Mouse (Mus musculus) CH12.LX (cell line): ENCODE data around the gene Wnt1. TPM values are rescaled to one million over a fixed set of nuclear protein-coding genes. Genes with fewer than 3 reads are reported as not detected.

Experiments
- DNase-seq: peaks from one replicate; pipeline ENCODE4 v3.0.0-alpha.2; 2013; ENCODE audit errors: extremely low read depth
- H3K27ac ChIP-seq: 2 replicates; pipeline ENCODE4 v1.5.1; 2012; ENCODE audit warnings: low read depth, mild to moderate bottlenecking, control low read depth, moderate library complexity; ENCODE audit not compliant: insufficient read depth
- H3K27me3 ChIP-seq: replicated peaks from 2 replicates; pipeline ENCODE3; 2012; ENCODE audit warnings: inconsistent platforms
- H3K36me3 ChIP-seq, 2 experiments: replicated peaks in 1 of 2; 2 replicates each; pipeline versions ENCODE3 to v1.6.1; 2012; ENCODE audit warnings: inconsistent platforms in 1 of 2, low read length in 1 of 2, mild to moderate bottlenecking in 1 of 2, mixed read lengths in 1 of 2, moderate library complexity in 1 of 2; ENCODE audit not compliant: control insufficient read depth in 1 of 2, insufficient read depth in 1 of 2
- H3K4me1 ChIP-seq, 2 experiments: 2 replicates each; pipeline ENCODE4 v1.6.1; 2012; ENCODE audit warnings: inconsistent platforms in 1 of 2, moderate library complexity in 1 of 2; ENCODE audit not compliant: insufficient read depth in 2 of 2, control insufficient read depth in 1 of 2
- H3K4me2 ChIP-seq: 2 replicates; pipeline ENCODE4 v1.6.1; 2012; ENCODE audit warnings: low read depth, mild to moderate bottlenecking, control low read depth; ENCODE audit not compliant: poor library complexity, insufficient read depth, severe bottlenecking
- H3K4me3 ChIP-seq, 3 experiments: fragments of 150-350 bp in 1 of 3; sonication (generic) in 1 of 3; replicated peaks in 1 of 3; 2 replicates each; pipeline versions ENCODE3 to v1.5.1; 2011 to 2012; ENCODE audit warnings: low read depth in 2 of 3, low read length in 2 of 3, mild to moderate bottlenecking in 2 of 3, moderate library complexity in 2 of 3, control low read depth in 1 of 3, improper control_type of control experiment in 1 of 3, inconsistent platforms in 1 of 3, mixed read lengths in 1 of 3; ENCODE audit not compliant: poor library complexity in 1 of 3
- H3K79me2 ChIP-seq: replicated peaks from 2 replicates; pipeline ENCODE4 v1.6.1; 2012; ENCODE audit warnings: mild to moderate bottlenecking, moderate library complexity; ENCODE audit not compliant: control insufficient read depth, poor library complexity, insufficient read depth, severe bottlenecking; ENCODE audit errors: extremely low read depth
- H3K9ac ChIP-seq: 2 replicates; pipeline ENCODE4 v1.6.1; 2012; ENCODE audit warnings: low read depth, mild to moderate bottlenecking, control low read depth, moderate library complexity; ENCODE audit not compliant: insufficient read depth
- H3K9me3 ChIP-seq: replicated peaks from 2 replicates; pipeline ENCODE3; 2012; ENCODE audit warnings: low read length, inconsistent platforms, mixed read lengths
- BHLHE40 ChIP-seq: IDR thresholded peaks from 2 replicates; pipeline ENCODE4 v1.6.1; 2011; ENCODE audit warnings: mild to moderate bottlenecking, low read depth, low read length, improper control_type of control experiment
- CHD1 ChIP-seq: IDR thresholded peaks from 2 replicates; pipeline ENCODE4 v1.6.1; 2012; ENCODE audit warnings: low read depth, low read length, improper control_type of control experiment, inconsistent platforms
- CHD2 ChIP-seq: IDR thresholded peaks from 2 replicates; pipeline ENCODE4 v1.6.1; 2011; ENCODE audit warnings: low read length, improper control_type of control experiment
- CTCF ChIP-seq, 2 experiments: IDR thresholded peaks in 1 of 2; conservative IDR thresholded peaks in 1 of 2; 2 replicates each; pipeline ENCODE4 v1.5.1; 2011 to 2012; ENCODE audit warnings: low read depth in 2 of 2, low read length in 2 of 2, improper control_type of control experiment in 1 of 2, inconsistent platforms in 1 of 2, mild to moderate bottlenecking in 1 of 2, moderate library complexity in 1 of 2
- E2F4 ChIP-seq: IDR thresholded peaks from 2 replicates; pipeline ENCODE4 v1.6.1; 2011; ENCODE audit warnings: low read depth, low read length, improper control_type of control experiment; ENCODE audit not compliant: insufficient replicate concordance
- ELF1 ChIP-seq: IDR thresholded peaks from 2 replicates; pipeline ENCODE4 v1.6.1; 2014; ENCODE audit warnings: low read depth, mild to moderate bottlenecking, inconsistent platforms, low read length, improper control_type of control experiment
- EP300 ChIP-seq: IDR thresholded peaks from 2 replicates; pipeline ENCODE4 v1.6.1; 2011; ENCODE audit warnings: low read length, improper control_type of control experiment
- ETS1 ChIP-seq: conservative IDR thresholded peaks from 2 replicates; pipeline ENCODE4 v1.6.1; 2012; ENCODE audit warnings: low read depth, mild to moderate bottlenecking, inconsistent platforms, low read length, improper control_type of control experiment, moderate library complexity
- GABPA ChIP-seq: IDR thresholded peaks from 2 replicates; pipeline ENCODE4 v1.6.1; 2012; ENCODE audit warnings: low read depth, low read length, improper control_type of control experiment, inconsistent platforms; ENCODE audit not compliant: insufficient replicate concordance
- HCFC1 ChIP-seq: IDR thresholded peaks from 2 replicates; pipeline ENCODE4 v1.6.1; 2012; ENCODE audit warnings: low read depth, mild to moderate bottlenecking, inconsistent platforms, low read length, improper control_type of control experiment
- IRF4 ChIP-seq: IDR thresholded peaks from 2 replicates; pipeline ENCODE4 v1.6.1; 2014; ENCODE audit warnings: low read depth, mild to moderate bottlenecking, inconsistent platforms, low read length, improper control_type of control experiment
- JUN ChIP-seq: IDR thresholded peaks from 2 replicates; pipeline ENCODE4 v1.6.1; 2011; ENCODE audit warnings: low read depth, mild to moderate bottlenecking, low read length, improper control_type of control experiment, moderate library complexity; ENCODE audit not compliant: insufficient read depth
- KAT2A ChIP-seq: IDR thresholded peaks from 2 replicates; pipeline ENCODE4 v1.6.1; 2012; ENCODE audit warnings: low read length, improper control_type of control experiment, inconsistent platforms; ENCODE audit not compliant: insufficient replicate concordance
- MAX ChIP-seq: IDR thresholded peaks from 2 replicates; pipeline ENCODE4 v1.6.1; 2011; ENCODE audit warnings: low read length, improper control_type of control experiment
- MAZ ChIP-seq: IDR thresholded peaks from 2 replicates; pipeline ENCODE4 v1.6.1; 2012; ENCODE audit warnings: low read depth, mild to moderate bottlenecking, inconsistent platforms, low read length, improper control_type of control experiment, moderate library complexity
- MEF2A ChIP-seq: IDR thresholded peaks from 2 replicates; pipeline ENCODE4 v1.6.1; 2014; ENCODE audit warnings: low read depth, mild to moderate bottlenecking, inconsistent platforms, low read length, improper control_type of control experiment, borderline replicate concordance
- MXI1 ChIP-seq: IDR thresholded peaks from 2 replicates; pipeline ENCODE4 v1.6.1; 2011; ENCODE audit warnings: mild to moderate bottlenecking, low read depth, low read length, improper control_type of control experiment
- MYC ChIP-seq: IDR thresholded peaks from 2 replicates; pipeline ENCODE4 v1.6.1; 2011; ENCODE audit warnings: low read depth, mild to moderate bottlenecking, improper control_type of control experiment, low read length
- NELFE ChIP-seq: IDR thresholded peaks from 2 replicates; pipeline ENCODE4 v1.6.1; 2011; ENCODE audit warnings: low read depth, low read length, improper control_type of control experiment
- PAX5 ChIP-seq: IDR thresholded peaks from 2 replicates; pipeline ENCODE4 v1.6.1; 2012; ENCODE audit warnings: low read length, inconsistent platforms, mixed read lengths
- POLR2AphosphoS2 ChIP-seq: IDR thresholded peaks from 2 replicates; pipeline ENCODE4 v1.6.1; 2011; ENCODE audit warnings: low read depth, low read length, improper control_type of control experiment
- RAD21 ChIP-seq: IDR thresholded peaks from 2 replicates; pipeline ENCODE4 v1.6.1; 2011; ENCODE audit warnings: low read depth, mild to moderate bottlenecking, low read length, improper control_type of control experiment, moderate library complexity
- RCOR1 ChIP-seq: conservative IDR thresholded peaks from 2 replicates; pipeline ENCODE4 v1.6.1; 2012; ENCODE audit warnings: low read depth, mild to moderate bottlenecking, inconsistent platforms, low read length, improper control_type of control experiment
- SMC3 ChIP-seq: IDR thresholded peaks from 2 replicates; pipeline ENCODE4 v1.6.1; 2011; ENCODE audit warnings: low read depth, low read length, improper control_type of control experiment
- TBP ChIP-seq: conservative IDR thresholded peaks from 2 replicates; pipeline ENCODE4 v1.6.1; 2011; ENCODE audit warnings: low read depth, low read length, improper control_type of control experiment
- TCF12 ChIP-seq: IDR thresholded peaks from 2 replicates; pipeline ENCODE4 v1.6.1; 2014; ENCODE audit warnings: low read depth, mild to moderate bottlenecking, inconsistent platforms, low read length, improper control_type of control experiment
- UBTF ChIP-seq: IDR thresholded peaks from 2 replicates; pipeline ENCODE4 v1.6.1; 2012; ENCODE audit warnings: low read depth, mild to moderate bottlenecking, inconsistent platforms, low read length, improper control_type of control experiment, moderate library complexity
- ZC3H11A ChIP-seq: IDR thresholded peaks from 2 replicates; pipeline ENCODE4 v1.6.1; 2012; ENCODE audit warnings: low read depth, mild to moderate bottlenecking, inconsistent platforms, low read length, improper control_type of control experiment
- ZNF384 ChIP-seq: IDR thresholded peaks from 2 replicates; pipeline ENCODE4 v1.6.1; 2012; ENCODE audit warnings: low read depth, low read length, improper control_type of control experiment, inconsistent platforms
- dilution Hi-C: fragments of 300-500 bp; cut with MboI; formaldehyde crosslinking; loops from 2 replicates; pipeline ENCODE4 v1.14.3; 2020; ENCODE audit warnings: low sequenced_read_pairs; ENCODE audit not compliant: extremely low pct_unique_long_range_greater_than_20kb, extremely low pct_ligation_motif_present
- in situ Hi-C: fragments of 300-500 bp; cut with MboI; formaldehyde crosslinking; loops from 3 replicates; pipeline ENCODE4 v1.14.3; 2019; ENCODE audit warnings: low sequenced_read_pairs, low pct_ligation_motif_present, low pct_unique_long_range_greater_than_20kb, mixed read lengths
- polyA plus RNA-seq: library from polyadenylated mRNA; unstranded; fragments of >175 nt; gene quantifications from 2 replicates; pipeline ENCODE4 v1.2.1, GENCODE M21; 2012; ENCODE audit warnings: low read depth; ENCODE audit not compliant: insufficient read length
- total RNA-seq, 2 experiments: library from RNA; depleted of rRNA; stranded (reverse); fragments of 300-350 nt in 1 of 2; fragments of >200 nt in 1 of 2; gene quantifications; 2 replicates each; pipeline ENCODE4 v1.2.3; 2012 to 2014

Wnt1 gene
- total and polyA plus RNA-seq, 3 experiments = not detected

DNA sequence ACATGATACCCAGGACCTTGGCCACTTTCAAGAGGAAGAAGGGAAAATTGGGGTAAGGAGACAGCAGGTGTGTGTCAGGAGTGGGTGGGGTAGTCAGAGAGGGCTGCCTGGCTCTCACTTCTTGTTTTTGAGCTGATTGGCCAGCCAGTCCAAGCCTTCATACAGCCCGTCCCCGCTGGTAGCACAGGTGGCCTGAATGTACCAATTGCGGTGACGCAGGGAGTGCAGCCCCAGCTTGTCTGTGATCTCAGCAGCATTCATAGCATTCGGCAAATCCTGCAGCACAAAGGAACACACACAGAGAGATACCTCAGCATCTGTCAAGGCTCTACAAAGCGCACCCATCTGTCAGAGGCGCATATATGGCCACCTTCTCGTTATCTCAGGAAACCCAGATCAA is 49.4 kb upstream of the Wnt1 start:
- dilution Hi-C loops = no loop called here
- TF ChIP-seq TBP (no peak), HCFC1 (no peak), ZC3H11A (no peak), GABPA (no peak), MAZ (no peak), UBTF (no peak), NELFE (no peak), ETS1 (no peak), BHLHE40 (no peak), MYC (no peak), RAD21 (no peak), MAX (no peak), CTCF (conservative IDR thresholded peaks at IDR 0.05 in 1 of 2, IDR thresholded peaks at IDR 0.05 in 1 of 2; ENCODE audit: low read depth in 2 of 2, low read length in 2 of 2) (no peak), JUN (no peak), POLR2AphosphoS2 (no peak), MEF2A (no peak), EP300 (no peak), ELF1 (no peak)

GRCm38 (mm10) chr15:98742766-98743428 is 46.8 kb upstream of the Wnt1 start:
- no peak overlapping the region for H3K27ac ChIP-seq
- no peak overlapping the region for H3K4me3 ChIP-seq
- H3K27me3 ChIP-seq = no peaks in the 10 kb centered on the region
- TF ChIP-seq ZNF384 = no peak
- no peak for TF ChIP-seq HCFC1
- no peak for TF ChIP-seq ETS1
- TF ChIP-seq MXI1 = no peak
- TF ChIP-seq NELFE = no peak
- TF ChIP-seq E2F4 = no peak
- no peak for TF ChIP-seq POLR2AphosphoS2
- no peak for TF ChIP-seq IRF4
- TF ChIP-seq MAX = no peak
- TF ChIP-seq SMC3 = no peak
- TF ChIP-seq TCF12 = no peak
- no peak for TF ChIP-seq CTCF (conservative IDR thresholded peaks at IDR 0.05 in 1 of 2, IDR thresholded peaks at IDR 0.05 in 1 of 2; ENCODE audit: low read depth in 2 of 2, low read length in 2 of 2)
- no peak for TF ChIP-seq PAX5
- TF ChIP-seq CHD2 = no peak
- no peak for TF ChIP-seq KAT2A
- no peak for TF ChIP-seq RCOR1
- TF ChIP-seq TBP = no peak
- no peak for TF ChIP-seq ELF1
- TF ChIP-seq CHD1 = no peak
- H3K36me3 ChIP-seq = peaks cover 64 to 96% of the 10 kb centered on the region in 2 experiments
- H3K4me2 ChIP-seq = no peak overlapping the region
- peaks cover 21% of the 10 kb centered on the region for H3K79me2 ChIP-seq
- no peak for DNase-seq
- peaks cover 19% of the 10 kb centered on the region for H3K9me3 ChIP-seq
- in situ Hi-C loops = no loop called here
- H3K9ac ChIP-seq = no peak overlapping the region
- dilution Hi-C loops = no loop called here
- peaks cover 4 to 42% of the 10 kb centered on the region in 2 experiments for H3K4me1 ChIP-seq

More for the DNA sequence above, 49.4 kb upstream of the Wnt1 start:
- H3K79me2 ChIP-seq = 0 out of 2 replicates have a peak, but pooled peaks cover 4% of the 10 kb centered on the region
- no peak overlapping the region for H3K27ac ChIP-seq
- no peak overlapping the region for H3K9ac ChIP-seq
- in situ Hi-C loops = no loop called here
- H3K36me3 ChIP-seq = peaks cover 77 to 95% of the 10 kb centered on the region in 2 experiments
- H3K4me3 ChIP-seq = no peak overlapping the region
- no peak for DNase-seq
- no peak overlapping the region for H3K4me2 ChIP-seq
- H3K4me1 ChIP-seq = peaks cover 2 to 47% of the 10 kb centered on the region in 2 experiments
- peaks cover 18% of the 10 kb centered on the region for H3K9me3 ChIP-seq
- no peaks in the 10 kb centered on the region for H3K27me3 ChIP-seq
